Mouse (Mus musculus): ENCODE results near the gene Ccn2.
A peak's percentile ranks its signal among the peaks of the same experiment; 100 is the strongest.
"Not testable (repeated sequence)": the region's sequence is repeated elsewhere in the genome, so short reads cannot be mapped to it uniquely, and the experiment has no call there.

Gene Ccn2

DNA sequence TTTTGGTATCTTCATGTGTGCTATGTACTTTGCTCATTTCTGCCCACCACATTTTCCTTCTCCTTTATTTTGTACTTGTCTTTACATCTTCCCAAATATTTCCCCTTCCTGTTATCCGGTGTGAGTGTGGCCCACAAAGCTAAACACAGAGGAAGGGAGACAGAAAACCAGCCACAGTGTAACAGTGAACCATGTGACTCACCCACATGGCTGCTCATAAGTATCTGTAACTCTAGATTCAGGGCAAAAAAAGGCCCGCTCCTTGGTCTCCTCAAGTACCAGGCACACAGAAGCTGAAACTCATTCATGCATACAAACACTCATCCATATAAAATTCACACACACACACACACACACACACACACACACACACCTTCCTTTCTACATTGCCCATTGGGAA is 7.8 kb downstream of the Ccn2 start:
- no peak for DNase-seq (ENCODE audit: low spot score in 2 of 2)

- DNase-seq (ENCODE audit: low spot score in 2 of 2), result no peak
Observed at GRCm38 (mm10) chr10:24603727-24604126, 8.5 kb downstream of the Ccn2 start.

DNA sequence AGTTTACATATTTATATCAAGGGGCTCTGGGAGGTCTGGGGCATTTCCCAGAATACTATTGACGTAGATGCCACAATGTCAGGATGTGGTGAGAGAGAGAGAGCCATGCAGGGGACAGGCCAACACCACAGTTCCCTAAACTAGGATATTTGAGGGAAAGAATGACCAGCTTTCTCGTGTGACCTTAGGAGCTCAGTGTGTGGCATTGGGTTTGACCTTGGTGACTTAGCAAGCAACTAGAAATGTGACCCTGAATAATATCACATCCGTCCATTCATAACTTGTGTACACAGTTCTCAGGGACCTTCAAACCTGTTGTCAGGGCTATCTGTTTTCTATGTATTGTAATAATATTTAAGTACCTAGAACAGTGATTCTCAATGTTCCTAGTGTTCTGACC is 13.9 kb downstream of the Ccn2 start:
- no peak for DNase-seq (ENCODE audit: low spot score in 2 of 2)

- no peak for DNase-seq (ENCODE audit: low spot score in 2 of 2)
Observed at GRCm38 (mm10) chr10:24609766-24610165, 14.5 kb downstream of the Ccn2 start.

DNA sequence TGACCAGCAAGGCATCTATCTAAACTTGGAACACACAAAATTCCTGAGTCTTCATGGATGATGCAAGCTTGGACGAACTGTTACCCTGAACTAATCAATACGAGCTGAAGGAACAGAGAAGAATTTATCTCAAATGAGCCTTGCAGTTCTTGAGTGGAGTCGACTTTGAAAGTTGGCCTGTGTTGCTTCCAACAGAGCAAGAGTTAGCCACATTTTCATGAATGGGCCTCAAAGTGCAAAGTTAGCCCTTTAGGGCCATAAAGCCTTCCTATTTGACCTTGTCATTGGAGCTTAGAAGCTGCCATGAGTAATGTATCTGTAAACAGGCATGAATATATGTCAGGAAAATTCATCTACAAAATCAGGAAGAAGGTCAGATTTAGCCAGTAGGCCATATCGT is 19.5 kb downstream of the Ccn2 start:
- DNase-seq (ENCODE audit: low spot score in 2 of 2), result no peak

DNA sequence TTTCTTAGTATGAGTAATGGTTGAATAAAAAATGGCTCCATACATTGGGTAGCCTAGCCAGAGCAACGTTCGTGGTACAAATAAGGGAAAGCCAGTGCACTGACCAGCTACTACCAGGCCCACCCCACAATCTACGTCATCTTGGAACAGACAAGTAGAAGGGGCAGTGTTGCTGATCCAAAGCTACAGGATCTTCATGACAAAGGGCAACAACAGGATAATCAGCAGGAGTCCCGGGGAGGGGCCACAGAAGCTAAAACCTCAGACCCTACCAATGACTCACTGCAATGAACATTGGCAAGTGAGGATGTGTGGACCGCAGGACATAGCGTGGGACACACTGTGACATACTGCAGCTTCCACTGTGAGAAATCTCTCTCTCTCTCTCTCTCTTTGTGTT is 20.6 kb downstream of the Ccn2 start:
- no peak for DNase-seq (ENCODE audit: low spot score in 2 of 2)

- not testable (repeated sequence) for DNase-seq (ENCODE audit: low spot score in 2 of 2)
Observed at GRCm38 (mm10) chr10:24616572-24616971, 21.3 kb downstream of the Ccn2 start.

- no peak for DNase-seq (ENCODE audit: low spot score in 2 of 2)
Observed at GRCm38 (mm10) chr10:24621572-24621971, 26.3 kb downstream of the Ccn2 start.

DNA sequence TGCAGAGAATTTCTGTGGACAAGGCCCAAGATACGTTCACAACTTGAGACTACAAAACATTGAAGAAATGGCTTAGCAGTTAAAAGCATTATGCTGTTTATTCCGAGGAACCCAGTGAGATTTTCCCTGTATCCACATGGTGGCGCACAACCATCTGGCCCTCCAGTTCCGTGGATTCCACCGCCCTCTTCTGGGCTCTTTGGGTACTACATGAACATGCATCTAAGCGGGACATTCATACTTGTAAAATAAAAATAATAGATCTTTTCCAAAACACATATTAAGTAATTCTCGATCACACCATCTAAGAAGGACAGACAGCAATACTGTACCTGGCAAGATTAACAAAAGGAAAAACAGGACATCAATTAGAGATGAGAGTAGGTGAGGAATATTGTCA is 27.3 kb downstream of the Ccn2 start:
- DNase-seq (ENCODE audit: low spot score in 2 of 2), result no peak

GRCm38 (mm10) chr10:24625060-24625701 is 29.9 kb downstream of the Ccn2 start:
- peak; percentile 66 to 72 for DNase-seq (ENCODE audit: low spot score in 2 of 2)

DNA sequence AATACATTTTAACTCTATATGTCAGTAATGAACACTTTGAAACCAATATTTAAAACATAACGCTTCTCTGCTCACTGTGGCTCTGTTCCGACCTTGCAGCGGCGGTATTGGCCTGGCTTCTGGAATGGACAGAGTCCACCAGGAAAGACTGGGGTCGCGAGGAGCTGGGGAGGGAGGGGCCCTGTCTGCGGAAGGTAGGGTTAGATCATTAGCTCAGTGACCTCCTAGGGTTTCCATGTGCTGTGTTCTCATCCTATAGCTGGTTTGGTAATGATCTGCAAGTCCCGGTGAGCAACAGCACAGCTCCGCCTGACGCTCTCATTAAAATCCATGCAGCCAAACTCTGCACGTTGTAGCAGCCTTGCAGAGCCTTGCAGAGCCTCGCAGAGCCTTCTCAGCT is 32.0 kb downstream of the Ccn2 start:
- DNase-seq (ENCODE audit: low spot score in 2 of 2), result no peak

DNA sequence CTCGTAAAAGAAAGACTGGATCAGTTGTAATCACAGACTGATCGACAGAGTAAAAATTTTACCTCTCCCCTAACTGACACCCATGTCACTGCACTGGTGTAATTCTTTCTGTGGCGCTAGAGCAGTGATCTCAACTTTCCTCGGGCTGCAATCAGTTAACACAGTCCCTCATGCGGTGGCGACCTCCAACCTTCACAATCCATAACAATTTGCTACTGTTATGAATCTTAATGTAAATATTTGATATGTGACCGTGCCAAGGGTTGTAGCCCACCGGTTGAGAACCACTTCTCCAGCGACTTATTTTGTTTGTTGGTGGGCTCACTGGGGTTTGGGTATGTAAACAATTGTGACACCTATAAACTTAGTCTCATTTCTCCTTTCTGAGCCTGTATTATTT is 33.2 kb downstream of the Ccn2 start:
- DNase-seq (ENCODE audit: low spot score in 2 of 2), result no peak

DNA sequence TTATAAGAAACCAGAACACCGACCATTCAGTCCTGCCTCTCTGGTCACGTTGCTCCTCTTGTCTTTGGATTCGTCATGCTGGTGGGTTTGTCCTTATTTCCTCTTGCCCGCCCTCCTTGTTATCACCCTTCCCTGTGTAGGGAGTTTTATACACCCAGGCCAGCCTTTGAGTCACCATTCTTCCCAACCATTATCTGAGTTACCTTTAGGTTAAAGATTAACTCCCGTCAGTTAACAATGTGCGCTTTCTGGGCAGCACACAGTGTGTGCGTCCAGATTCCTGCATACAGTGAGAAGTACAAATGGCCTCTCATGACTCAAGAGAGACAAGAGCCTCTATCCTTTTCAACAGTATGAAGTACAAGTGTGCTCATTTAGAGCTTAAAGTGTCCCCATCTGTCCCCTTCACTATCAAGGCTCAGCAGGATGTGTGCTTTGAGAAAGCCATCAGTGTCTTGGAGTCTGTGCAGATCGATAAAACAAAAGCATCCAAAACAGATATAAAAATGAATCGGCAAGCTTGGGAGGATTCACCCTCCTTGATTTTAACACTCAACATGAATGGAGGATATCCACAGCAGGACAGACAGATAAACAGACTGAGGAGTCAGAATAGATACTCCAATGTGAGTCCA is 34.0 kb downstream of the Ccn2 start:
- no peak for DNase-seq (ENCODE audit: low spot score in 2 of 2)

GRCm38 (mm10) chr10:24630469-24631081 is 35.3 kb downstream of the Ccn2 start:
- peak in 1 of 2 experiments; percentile 19 for DNase-seq (ENCODE audit: low spot score in 2 of 2)

- no peak for DNase-seq (ENCODE audit: low spot score in 2 of 2)
Observed at GRCm38 (mm10) chr10:24631122-24631521, 35.9 kb downstream of the Ccn2 start.

DNA sequence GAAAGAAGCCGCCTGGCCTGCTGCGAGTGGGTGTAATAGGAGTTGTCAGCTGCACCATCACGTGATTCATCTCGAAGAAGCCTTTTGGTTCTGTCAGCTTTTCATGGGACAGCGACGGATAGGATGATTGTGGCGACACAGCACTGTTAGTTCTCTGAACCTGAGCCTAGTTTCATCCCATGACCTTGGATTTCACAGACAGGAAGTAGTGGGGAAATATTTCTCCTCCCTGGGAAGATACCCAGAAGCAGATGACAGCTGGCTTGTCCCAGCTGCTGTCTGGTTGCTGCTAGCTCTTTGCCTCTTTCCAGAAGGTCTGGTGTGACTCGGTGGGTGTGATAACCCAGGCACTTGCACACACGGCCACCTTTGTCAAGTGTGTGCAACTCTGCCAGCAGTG is 39.0 kb downstream of the Ccn2 start:
- DNase-seq (ENCODE audit: low spot score in 2 of 2), result no peak

DNA sequence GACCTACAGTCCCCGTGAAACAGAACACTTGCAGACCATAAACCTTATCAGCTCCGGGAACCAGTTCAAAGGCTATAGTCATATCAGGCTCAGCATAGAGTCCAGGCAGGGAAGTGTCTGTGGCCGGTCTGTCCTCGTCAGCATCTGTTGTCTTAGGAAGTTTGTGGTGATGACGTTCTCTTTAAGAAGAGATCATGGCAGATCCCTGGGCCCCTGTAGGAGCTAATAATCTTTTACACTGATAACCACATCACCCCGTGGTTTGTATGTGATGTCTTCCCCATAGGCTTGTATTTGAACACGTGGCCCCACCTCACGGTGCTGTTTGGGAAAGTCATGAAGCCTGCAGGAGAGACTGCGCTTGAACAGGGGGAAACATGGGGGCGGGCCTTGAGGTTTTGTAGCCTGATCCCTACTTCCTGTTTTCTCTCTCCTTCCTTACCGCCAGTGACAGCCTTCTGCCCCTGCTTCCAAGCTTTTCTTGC is 40.1 kb downstream of the Ccn2 start:
- DNase-seq (ENCODE audit: low spot score in 2 of 2), result no peak

DNA sequence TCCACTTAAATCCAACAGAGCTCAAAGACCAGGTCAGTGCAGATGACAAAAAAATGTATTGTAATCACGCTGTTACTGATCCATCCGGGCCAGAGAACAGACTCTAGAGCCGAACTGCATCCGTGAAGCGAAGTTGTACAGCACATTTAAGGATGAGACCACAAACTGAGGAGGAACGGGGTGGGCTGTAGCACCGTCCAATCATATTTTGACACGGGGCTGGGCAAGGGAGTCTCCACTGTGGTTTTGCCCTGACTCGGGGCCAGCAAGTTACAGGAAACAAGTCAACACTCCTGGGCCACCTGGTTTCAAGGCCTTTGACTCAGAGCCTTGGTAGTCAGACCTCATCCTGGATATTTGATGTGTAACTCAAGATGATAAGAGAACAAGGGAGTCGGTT is 40.6 kb downstream of the Ccn2 start:
- no peak for DNase-seq (ENCODE audit: low spot score in 2 of 2)

DNA sequence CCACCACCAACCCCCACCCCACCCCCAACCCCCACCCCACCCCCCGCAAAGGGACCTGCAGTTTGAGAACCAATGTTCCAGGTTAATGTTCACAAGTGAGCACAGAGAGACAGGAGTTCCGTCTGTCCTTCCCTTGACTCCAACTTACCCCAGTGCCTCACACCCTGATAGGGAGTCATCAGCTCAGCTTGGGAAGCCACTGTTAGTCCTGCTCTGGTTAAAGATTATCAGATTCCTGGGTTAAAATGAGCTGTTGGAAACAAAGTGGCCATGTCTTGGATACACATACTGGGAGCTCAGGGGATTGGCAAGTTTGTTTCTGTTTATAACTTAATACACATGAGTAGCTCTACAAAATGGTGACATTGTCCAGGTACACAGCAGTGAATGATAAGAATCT is 41.7 kb downstream of the Ccn2 start:
- no peak for DNase-seq (ENCODE audit: low spot score in 2 of 2)

DNA sequence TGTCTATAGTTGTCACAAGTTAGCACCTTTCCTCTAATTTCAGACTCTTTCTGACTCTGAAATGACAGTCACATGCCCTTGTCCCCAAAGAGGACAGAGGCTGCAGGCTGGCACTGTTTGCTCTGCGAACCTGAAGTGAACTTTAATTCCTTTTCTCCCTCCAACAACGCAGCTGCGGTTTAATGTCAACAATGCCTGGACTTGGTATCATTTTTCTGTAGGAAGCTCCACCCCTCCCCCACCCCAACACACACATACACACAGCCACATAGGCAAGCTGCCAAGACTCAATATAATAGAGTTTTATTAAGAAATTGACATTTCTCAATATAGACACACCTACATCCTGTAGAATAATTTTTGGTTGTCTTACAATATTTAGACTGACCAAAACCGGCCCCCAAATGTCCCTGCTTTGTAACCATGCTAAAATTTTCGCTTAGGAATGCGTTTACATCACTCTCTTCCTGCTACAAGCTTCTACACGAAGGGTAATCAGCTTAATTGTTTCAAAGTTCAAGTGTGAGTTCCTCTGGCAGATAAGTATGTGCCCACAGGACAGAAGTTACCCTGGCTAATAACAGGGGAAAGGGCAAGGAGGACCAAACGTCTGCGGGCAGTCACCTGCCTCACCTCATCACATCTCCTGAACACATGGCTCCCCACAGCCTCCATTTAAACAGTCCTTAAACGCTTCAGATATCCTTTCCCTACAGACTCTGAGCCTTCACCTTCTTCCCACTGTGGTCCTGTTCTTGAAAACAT is 43.2 kb downstream of the Ccn2 start:
- no peak for DNase-seq (ENCODE audit: low spot score in 2 of 2)

GRCm38 (mm10) chr10:24639596-24639995 is 44.4 kb downstream of the Ccn2 start:
- no peak for DNase-seq (ENCODE audit: low spot score in 2 of 2)

DNA sequence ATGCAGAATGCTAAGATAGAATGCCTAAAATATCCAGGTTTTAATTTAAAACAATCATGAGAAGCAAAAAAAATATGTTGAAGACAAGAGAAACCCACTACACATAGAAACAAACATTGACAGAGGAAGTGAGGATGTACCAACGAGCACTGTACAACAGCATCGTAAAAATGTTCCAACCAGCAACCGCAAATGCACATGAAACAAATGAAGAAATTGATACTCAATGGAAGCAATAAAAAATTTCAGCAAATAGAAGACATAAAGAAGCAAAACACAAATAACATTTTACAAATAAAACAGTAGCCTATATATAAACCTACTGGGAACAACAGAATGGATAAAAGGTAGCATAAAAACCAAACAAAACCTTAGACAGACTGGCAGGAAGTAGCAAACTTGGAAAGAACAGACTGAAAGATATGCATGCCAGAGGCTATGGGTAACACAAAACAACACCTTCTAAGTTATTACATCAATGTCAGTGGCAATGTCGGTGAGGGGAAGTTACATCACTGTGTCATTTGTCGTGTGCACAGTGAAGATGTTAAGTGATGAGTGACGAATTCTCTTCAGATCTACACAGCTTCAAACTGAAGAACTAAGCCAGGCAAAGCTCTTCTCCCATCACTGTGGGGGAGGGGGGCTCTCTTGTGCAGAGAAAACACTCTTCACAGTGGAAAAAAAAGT is 45.1 kb downstream of the Ccn2 start:
- no peak for DNase-seq (ENCODE audit: low spot score in 2 of 2)
